Mouse (Mus musculus) left cerebral cortex, postnatal 36 days (tissue): ENCODE measurements around the gene Tmbim7. TPM values are rescaled to one million over a fixed set of nuclear protein-coding genes. Genes with fewer than 3 reads are reported as not detected.

Experiments
- DNase-seq, 2 experiments: peaks; one replicate each; pipeline ENCODE4 v3.0.0; 2021 to 2022; ENCODE audit warnings: low spot score in 2 of 2, mixed read lengths in 1 of 2
- intact Hi-C: fragments of 180-260 bp; cut with DNase I; formaldehyde crosslinking; loops from one replicate; pipeline ENCODE4 v1.15.1; 2025
- total RNA-seq, 2 experiments: library from RNA; stranded (reverse); gene quantifications; 2 replicates each; pipeline ENCODE4 v1.2.3; 2021

The Tmbim7 gene
- total RNA-seq, 2 experiments from 2014 or later, result not detected

GRCm38 (mm10) chr5:3653801-3654200 is 2.8 kb downstream of the Tmbim7 start:
- intact Hi-C loops, result no loop called here
- no peak for DNase-seq

- no peak for DNase-seq
- intact Hi-C loops, result no loop called here
Observed at GRCm38 (mm10) chr5:3657085-3657484, 6.1 kb downstream of the Tmbim7 start, which contains the start of gene Gatad1. Gatad1 (minus strand) TSS chr5:3657185.

DNA sequence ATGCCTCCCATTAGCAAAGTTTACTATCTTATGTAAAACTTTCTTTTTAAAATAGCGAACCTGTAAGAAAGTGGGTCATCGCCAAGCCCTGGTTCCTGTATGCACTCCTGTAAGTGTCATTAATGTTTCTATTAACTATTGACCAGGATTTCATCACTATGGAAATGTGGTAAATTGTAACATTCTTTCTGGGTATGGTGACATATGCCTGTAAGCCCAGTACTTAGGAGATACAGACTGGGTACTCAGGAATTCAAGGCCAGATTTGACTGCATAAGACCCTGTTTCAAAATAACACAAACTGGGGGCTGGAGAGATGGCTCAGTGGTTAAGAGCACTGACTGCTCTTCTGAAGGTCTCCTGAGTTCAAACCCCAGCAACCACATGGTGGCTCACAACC is 14.2 kb downstream of the Tmbim7 start:
- no peak for DNase-seq
- intact Hi-C loops, result no loop called here

DNA sequence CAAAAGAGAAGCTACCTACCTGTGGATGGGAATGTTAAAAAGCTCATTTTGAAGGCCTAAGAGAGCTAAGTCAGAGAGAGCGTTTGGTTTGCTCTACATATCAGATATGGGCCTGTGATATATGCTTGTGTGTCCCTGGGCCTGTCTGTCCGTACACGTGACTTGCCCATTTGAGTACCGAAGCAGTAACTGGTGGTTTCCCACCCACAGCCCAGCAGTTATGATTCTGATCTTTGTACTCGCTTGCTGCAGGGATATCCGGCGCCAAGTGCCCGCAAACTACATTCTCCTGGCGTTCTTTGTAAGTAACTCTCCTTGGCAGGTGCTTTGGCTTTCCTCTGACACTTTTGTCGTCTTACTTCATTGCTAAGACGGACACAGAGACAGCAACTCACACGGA is 15.6 kb downstream of the Tmbim7 start:
- intact Hi-C loops, result no loop called here
- no peak for DNase-seq

DNA sequence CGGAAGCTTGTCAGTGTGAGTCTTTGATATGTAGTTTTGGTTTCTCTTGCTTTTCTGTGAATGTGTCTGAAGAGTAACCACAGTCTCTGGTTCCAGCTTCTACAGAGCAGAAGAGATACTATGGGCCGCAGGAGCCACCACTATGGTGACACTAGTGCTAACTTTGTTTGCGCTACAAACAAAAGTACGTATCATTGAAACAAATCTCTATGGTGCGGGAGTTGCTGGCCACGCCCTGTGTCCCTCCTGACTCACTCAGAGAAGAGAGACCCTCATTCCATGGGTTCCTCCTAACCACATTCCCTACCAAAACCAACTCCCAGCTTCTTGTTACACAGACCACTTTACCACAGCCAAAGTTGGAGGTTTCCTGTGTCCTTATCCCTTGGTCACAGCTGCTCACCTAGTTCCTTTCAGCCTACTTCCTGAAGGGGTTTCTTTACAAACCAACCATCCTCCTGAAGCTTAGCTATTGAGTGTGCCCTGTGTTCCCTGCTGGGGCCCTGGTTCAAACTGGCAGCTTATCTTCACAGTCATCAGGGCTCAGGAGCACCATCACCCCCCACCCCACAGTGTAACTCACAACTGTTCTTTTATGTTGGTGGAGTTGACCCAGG is 19.1 kb downstream of the Tmbim7 start:
- DNase-seq, result no peak
- intact Hi-C loops, result no loop called here

- intact Hi-C loops, result no loop called here
- no peak for DNase-seq
Observed at GRCm38 (mm10) chr5:3688298-3688697, 37.3 kb downstream of the Tmbim7 start.

DNA sequence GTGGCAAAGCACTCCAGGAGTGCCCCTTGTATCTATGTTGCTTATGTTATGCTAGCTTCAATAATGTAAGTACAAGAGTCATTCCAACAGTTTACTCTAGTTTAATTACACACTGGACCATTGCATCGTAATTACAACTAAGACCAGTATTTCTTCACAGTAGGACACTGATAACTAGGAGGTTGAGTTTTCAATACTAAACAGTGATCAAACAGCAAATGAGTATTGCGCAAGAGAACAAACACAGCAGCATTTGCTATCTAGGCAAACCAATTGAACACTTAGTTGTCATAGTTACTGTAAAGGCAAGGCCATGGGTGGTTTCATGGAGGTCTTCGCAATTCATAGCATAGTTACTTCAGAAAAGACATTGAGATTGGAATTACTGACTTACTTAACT is 40.3 kb downstream of the Tmbim7 start:
- no peak for DNase-seq
- intact Hi-C loops, result no loop called here

GRCm38 (mm10) chr5:3692956-3693355 is 42.0 kb downstream of the Tmbim7 start:
- intact Hi-C loops, result no loop called here

DNA sequence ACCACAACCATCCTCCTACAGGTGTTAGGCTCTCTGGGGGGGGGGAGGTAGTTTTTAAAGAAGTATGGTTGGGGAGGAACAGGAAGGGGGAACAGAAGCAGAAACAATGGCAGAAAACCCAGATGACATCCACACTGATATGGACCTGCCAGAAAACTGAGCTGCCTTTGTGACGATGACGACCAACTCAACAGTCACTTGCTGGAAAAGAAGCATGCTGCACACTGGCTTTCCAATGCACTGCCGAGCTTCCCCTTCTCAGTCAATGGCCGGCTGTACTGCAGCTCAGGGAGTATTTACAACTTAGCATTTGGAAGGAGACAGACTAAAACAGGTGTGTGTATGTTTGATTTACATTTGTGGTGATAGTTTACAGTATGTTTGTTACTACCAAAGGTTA is 44.2 kb downstream of the Tmbim7 start:
- intact Hi-C loops, result no loop called here
- no peak for DNase-seq

More at GRCm38 (mm10) chr5:3692956-3693355, 42.0 kb downstream of the Tmbim7 start:
- no peak for DNase-seq

GRCm38 (mm10) chr5:3696031-3696430 is 45.0 kb downstream of the Tmbim7 start:
- DNase-seq, result no peak
- intact Hi-C loops, result no loop called here

DNA sequence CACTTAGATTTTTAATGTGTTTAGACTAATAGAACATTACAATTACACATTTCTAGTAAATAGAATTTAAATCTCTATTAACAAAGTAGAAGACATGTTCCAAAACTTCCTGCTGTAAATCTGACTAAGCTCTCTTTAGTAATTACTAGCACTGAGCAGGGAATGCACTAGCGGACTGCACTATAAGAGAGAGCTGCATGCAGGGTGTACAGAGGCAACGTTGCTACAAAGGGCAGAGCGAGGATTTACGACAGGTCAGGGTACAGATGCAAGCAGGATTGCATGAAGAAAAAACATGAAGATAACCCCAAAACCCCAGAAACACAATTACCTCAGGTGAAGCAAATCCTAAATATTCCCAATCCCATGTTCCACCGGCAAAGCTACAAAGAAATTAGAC is 49.0 kb downstream of the Tmbim7 start:
- intact Hi-C loops, result no loop called here

DNA sequence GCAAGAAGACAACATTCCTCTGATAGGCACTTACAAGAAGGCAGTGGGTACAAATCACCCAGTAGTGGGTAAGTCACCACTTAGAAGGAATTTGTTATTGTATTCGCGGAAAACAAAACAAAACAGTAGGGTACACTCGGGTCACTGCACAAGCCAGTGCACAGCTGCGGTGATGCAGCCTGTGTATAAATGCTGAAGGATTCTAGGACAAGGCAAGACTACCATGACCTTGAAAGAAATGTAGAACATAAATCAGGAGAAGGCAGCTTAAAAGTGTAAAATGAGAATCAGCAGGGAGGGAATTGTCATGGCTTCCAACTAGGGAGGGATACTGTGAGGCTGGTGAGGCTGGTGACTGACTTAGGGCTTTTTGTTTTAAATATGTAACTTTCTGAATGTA is 51.2 kb downstream of the Tmbim7 start:
- DNase-seq, result no peak
- intact Hi-C loops, result no loop called here

More for the DNA sequence above, 49.0 kb downstream of the Tmbim7 start:
- no peak for DNase-seq

DNA sequence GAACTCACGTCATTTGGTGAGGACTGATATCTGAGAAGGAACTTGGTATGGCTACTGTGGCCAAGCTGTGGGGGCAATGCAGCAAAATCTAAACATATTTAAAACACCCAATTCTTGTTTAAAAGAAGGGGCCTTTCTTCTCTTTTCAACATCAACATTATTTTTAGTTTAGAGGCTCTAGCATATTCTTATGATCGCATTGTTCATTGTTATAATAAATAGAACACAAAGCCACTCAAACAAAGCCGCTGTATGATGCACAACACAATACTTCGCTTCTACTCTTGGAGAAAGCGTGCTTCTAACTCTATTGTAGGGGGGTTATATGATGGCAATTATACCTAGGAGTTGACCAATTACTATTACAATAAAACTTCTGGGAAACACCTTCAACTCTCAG is 64.8 kb downstream of the Tmbim7 start:
- intact Hi-C loops, result no loop called here
- DNase-seq, result no peak

DNA sequence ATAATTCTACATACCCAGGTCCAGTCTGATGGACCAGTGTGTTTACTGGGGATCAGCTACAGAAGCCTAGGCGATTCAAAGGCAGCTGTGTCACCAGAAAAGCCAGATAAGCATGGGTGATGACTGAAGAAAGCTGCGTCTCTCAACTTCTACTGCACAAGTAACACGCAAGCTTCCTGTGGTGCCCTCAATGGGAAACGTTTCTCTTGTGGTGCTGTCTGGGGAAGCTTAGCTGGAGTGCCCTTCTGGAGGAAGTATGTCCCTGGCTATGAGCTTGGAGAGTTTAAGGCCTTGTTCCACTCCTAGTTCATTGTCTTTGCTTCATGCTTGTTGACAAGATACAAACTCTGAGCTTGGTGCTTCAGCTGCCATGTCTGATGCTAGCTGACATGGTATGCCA is 68.4 kb downstream of the Tmbim7 start:
- no peak for DNase-seq
- intact Hi-C loops, result no loop called here

- DNase-seq, result no peak
- intact Hi-C loops, result no loop called here
Observed at GRCm38 (mm10) chr5:3722873-3723272, 71.9 kb downstream of the Tmbim7 start.

GRCm38 (mm10) chr5:3723415-3723814 is 72.4 kb downstream of the Tmbim7 start:
- no peak for DNase-seq
- intact Hi-C loops, result no loop called here

- intact Hi-C loops, result no loop called here
- DNase-seq, result no peak
Observed at GRCm38 (mm10) chr5:3725491-3725890, 74.5 kb downstream of the Tmbim7 start.

DNA sequence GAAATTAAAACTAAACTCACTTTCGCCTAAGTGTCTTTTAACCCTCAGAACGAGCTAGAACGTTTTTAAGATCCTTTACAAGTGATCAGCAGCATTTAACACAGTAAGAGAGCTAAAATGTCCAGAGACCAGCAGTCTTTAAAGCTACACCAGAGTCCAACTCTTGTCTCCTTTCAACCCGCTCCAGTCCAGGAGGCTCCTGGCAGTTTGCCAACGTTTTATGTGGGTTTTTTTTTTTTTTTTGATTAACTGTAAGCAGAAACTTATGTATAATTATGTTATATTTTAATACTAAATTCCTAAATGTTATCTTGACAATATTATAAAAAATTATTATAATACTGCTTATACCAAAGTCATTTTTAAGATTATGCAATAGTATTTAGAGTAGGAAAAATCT is 77.8 kb downstream of the Tmbim7 start:
- DNase-seq, result no peak
- intact Hi-C loops, result no loop called here
